Mouse (Mus musculus): ENCODE data around the gene Rhbdf2.

The Rhbdf2 gene

DNA sequence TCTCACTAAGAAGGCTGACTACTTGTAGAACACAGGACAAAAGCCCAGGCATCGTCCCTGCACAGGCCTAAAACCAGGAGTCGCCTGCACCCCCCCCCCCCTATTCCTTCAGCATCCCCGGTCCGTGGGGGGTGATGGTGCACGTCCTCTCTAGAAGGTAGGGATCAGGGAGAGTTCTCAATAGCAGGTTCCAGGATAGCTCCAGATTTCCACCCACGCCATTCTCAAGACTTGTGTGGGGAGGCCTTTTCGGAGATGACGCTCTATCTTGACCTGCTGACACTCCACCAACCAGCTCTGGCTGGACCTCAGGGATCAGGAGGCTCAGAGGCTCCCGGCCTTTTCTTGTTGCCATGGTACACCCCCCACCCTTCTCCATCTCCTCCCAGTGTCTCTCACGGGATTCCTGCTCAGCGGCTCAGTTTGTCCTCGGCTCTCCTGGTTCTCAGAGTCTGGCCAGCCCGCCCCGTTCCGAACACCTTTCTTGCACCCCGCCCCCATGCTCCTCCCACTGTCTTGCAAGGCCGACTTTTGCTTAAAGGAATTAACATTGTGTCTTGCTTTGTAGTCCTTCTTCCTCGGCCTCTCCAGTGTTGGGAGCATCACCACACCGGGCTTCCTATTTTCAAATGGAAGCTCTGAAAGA is 16.9 kb upstream of the Rhbdf2 start:
- DNase-seq: peak; percentile 49 to 50

DNA sequence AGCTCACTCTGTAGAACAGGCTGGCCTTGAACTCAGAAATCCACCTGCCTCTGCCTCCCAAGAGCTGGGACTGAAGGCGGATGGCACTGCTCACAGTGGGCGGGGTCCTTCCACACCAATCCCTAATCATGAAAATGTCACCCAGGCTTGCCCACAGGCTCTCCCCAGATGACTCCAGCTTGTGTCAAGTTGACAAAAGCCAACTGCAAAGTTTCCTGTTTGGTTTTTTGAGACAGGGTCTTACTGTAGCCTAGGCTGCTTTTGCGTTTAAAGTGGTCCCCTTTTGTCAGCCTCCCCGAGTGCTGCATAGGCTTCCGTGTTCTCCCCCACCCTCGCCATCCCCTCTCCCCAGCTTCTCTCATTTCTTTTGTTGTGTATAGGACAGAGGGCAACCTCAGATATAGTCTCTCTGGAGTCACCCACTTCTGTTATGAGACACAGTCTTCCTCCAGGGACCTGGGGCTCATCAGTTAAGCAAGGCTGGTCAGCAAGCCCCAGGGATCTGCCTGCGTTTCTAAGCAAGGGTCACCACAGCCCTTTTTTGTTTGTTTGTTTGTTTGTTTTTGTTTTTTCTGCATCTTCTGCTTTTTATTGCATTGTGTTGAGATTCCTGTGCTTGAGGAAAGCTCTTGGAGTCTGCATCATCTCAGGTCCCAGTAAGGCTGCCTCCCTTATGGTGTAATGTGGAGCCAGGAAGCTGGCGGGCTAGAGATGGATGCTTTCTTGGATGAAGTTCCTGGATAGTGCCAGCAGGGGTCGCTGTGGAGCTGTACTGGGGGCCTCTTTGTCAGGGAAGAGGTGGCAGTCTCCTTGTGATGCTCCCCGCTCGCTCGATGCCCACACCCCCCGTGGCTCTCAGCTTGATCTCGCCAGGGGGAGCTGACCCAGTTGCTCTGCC is 16.1 kb upstream of the Rhbdf2 start:
- DNase-seq: peak; percentile 95 to 96

DNA sequence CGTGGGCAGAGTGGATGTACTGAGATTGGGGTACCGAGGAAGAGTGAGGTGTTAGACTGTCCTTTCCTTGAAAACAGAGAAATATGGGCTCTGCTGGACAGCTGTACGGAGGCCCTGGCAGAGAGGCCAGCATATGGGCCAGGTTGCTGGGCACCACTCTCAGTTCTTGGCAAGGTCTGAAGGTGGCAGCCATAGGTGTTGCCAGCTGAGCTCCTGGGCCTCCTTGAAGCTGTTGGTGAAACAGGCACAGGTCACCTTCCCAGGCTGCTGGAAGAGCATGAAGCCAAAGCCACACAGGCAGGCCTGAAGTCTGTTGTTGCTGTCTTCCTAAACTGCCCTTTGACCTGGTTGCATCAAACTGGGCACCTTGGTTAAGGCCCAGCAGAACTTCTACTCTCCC is 14.9 kb upstream of the Rhbdf2 start:
- no peak for DNase-seq

GRCm38 (mm10) chr11:116641168-116641567 is 14.3 kb upstream of the Rhbdf2 start:
- DNase-seq: no peak

DNA sequence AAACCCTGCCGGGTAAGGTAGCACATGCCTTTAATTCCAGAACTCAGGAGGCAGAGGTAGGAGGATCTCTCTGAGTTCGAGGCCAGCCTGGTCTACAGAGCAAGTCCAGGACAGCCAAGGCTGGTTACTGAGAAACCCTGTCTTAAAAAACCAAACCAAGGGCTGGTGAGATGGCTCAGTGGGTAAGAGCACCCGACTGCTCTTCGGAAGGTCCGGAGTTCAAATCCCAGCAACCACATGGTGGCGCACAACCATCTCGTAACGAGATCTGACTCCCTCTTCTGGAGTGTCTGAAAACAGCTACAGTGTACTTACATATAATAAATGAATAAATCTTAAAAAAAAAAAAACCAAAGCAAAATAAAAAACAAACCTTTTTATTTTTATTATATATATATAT is 9.8 kb upstream of the Rhbdf2 start:
- DNase-seq: peak in 1 of 2 experiments; percentile 28

DNA sequence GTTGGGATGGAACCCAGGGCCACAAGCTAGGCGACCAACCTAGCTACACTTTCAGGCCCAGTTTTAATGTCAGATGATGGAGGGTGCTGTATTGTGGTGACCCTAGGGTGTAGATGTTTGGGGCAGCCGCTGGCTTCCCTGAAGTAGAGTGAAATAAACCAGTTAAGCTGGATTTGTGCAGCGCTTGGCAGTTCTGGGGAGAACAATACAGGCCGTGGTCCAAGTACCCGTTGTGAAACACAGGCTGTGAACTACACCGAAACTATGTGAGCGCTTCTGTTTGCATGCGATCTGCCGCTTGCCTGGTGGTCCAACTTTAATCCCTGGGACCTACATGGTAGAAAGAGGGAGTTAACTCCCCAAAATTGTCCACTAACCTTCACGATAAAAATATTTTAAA is 6.1 kb upstream of the Rhbdf2 start:
- no peak for DNase-seq

DNA sequence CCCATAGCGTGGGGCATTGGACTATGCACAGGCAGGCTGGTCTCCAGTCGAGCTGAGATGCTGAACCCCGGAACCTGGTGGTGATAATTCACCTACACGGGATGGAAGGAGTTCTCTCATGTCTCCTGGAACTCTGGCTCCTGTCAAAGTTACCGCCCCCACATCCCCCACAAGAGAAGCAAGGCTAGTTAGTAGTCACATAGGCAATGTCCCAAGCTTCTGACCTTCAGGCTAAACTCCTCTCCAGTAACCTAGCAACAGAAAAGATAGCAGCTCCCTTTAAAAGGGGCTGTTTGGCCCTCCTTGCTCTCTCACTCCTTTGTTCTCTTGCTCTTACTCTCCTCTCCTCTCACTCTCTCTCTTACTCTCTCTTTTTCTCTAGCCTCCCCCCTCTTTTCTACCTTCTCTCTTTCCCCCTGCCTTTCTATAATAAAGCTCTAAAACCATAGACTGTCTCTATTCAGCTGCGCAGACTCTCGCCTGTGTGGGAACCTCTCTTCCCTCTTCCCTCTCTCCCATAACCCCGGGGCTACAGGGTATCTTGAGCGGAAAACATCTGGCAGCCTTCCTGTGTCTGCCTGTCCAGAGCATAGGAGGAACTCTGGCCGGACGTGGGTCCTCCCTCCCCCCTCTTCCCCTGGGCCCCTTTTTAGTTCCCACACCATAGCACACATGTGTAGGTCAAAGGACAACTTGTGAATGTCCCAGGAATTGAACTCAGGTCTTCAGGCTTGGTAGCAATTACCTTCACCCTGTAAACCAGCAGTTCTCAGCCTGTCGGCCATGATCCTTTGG is 3.5 kb upstream of the Rhbdf2 start:
- no peak for DNase-seq

- DNase-seq: no peak
Measured at GRCm38 (mm10) chr11:116629472-116629871, 2.7 kb upstream of the Rhbdf2 start.

DNA sequence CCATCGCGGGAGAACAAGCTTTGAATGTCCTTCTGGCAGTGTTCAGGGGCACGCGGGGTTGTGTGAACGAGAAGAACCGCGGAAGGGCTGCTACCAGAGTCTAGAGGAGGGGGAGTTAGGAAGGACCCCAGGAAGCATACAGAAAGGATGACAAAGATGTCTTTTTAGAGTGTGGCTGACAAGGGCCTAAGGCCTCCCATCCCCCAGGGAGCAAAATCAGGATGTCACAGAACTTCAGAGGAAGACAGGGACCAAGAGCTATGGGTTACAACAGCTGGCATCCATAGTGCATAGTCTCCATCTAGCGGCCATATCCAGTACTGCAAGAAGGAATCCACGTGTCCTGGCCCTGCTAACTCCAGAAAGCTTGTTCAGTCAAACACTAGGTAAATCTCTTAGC is 1.9 kb upstream of the Rhbdf2 start:
- DNase-seq: peak; percentile 84 to 98

GRCm38 (mm10) chr11:116627072-116628020 is 527 bp upstream of the Rhbdf2 start:
- peak; percentile 49 to 51 for DNase-seq

GRCm38 (mm10) chr11:116625081-116626000 is 1.5 kb downstream of the Rhbdf2 start:
- peak; percentile 58 to 69 for DNase-seq

- DNase-seq: peak in 1 of 2 experiments; percentile 50
Measured at GRCm38 (mm10) chr11:116624131-116624832, 2.5 kb downstream of the Rhbdf2 start.

DNA sequence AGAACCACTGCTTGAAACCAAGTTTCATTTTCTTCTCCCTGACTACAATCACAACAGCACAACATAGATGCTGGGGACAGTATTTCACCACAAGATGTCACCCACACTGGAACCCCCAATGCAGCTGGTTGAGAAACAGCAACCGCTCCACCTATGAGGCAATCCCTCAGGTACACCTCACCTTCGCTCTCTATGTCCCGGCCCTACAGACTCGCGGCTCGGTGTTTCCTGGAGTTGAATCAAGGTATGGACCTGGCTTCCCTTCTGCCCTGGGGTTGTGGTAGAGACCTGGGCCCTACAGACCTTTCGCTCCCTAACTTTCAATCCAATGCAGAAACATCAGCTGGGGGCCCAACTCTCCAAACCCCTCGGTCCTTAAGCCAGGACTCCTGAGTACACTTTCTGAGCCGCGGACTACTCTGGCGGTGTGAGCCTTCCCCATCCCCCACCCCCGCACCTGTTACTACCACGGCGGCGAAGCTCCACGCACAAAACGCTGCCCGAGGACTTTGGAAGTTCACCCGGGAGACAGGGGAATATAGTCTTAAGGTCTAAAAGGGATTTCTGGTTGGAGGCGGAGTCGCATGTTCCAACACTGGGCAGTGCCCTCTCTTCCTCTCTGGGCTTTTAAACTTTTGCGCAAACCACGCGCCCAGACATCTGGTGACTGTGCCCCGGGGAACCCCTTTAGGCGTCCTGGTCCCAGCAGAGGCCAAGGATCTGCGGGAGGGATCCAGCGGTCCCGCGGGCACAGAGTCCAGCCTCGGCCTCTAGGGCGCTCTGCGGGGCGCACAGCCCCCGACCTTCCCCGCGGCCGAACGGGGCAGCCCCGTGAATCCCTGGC is 3.3 kb downstream of the Rhbdf2 start:
- no peak for DNase-seq

GRCm38 (mm10) chr11:116621258-116621704 is 5.5 kb downstream of the Rhbdf2 start:
- peak; percentile 79 to 84 for DNase-seq

- DNase-seq: no peak
Measured at GRCm38 (mm10) chr11:116620559-116621253, 6.1 kb downstream of the Rhbdf2 start.

DNA sequence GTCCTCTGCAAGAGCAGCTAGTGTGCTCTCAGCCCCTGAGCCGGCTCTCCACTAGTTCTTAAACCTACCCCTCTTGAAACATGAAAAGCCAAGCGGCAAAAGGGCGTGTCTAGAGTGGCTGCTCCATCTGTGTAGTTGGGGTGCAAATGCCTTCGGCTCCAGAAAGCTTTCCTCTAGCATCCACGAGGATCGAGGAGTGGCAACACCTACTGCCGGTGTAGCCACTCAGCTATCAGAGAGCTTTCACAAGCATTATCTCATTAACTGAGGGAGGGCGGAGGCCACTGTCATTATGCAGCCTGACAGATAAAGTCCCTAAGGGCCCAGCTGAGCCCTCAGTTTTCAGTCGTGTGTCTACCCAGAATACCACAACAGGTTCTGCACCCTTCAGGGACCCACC is 6.7 kb downstream of the Rhbdf2 start:
- no peak for DNase-seq

DNA sequence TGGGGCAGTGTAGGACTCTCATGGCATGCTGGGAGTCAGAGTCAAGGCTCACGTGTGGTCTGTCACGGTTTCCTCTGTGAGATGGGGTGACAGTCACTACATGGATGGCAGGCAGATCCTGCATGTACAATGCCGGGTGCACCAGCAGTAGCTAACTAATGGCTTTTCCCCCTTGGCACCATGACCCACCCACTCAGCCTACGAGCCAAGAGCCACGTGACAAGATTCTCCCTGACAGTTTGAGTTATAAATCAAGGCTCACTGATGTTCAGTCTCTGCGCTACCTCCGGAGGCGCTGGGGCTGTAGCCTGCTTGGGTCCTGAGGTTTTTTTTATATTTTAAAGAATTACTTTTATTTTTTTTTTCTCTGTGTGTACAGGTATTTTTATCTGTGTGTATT is 7.3 kb downstream of the Rhbdf2 start:
- peak in 1 of 2 experiments; percentile 42 for DNase-seq

GRCm38 (mm10) chr11:116619156-116619555 is 7.7 kb downstream of the Rhbdf2 start:
- peak; percentile 71 to 73 for DNase-seq

DNA sequence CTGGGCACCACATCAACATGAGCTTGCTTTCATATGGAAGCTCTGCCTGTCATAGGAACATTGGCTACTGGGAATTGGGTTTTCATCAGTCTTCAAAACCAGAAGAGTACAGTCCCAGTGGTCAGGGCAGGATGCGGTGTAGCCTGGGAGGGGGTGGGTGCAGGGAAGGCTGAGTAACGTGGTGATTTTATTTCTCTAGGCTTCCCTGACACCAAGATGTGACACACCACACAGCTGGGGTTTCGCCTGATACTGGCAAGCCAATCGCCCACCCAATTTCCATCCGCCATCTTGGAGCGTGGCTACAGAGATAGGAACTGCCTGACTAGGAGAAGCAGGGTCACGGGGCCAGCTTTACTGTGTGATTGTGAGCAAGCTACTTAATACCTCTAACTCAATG is 8.2 kb downstream of the Rhbdf2 start:
- DNase-seq: no peak
